Mouse (Mus musculus): ENCODE data around the gene A2ml1. TPM values are rescaled to one million over a fixed set of nuclear protein-coding genes. Genes with fewer than 3 reads are reported as not detected.

Gene A2ml1
- polyA plus RNA-seq, 1 experiment from 2014 or later = not detected

Other genes starting within 250 kb of the A2ml1 start
- gene Tulp3, start 225.8 kb downstream of the A2ml1 start, polyA plus RNA-seq (2014; fragmentation: Nextera tagmentation; extraction: Ambion mirVana) = 10.5 and 14.9 TPM in 2 replicates
- gene Rhno1, start 218.7 kb downstream of the A2ml1 start, polyA plus RNA-seq (2014; fragmentation: Nextera tagmentation; extraction: Ambion mirVana) = 101 and 105 TPM in 2 replicates
- gene Foxm1, start 218.6 kb downstream of the A2ml1 start, polyA plus RNA-seq (2014; fragmentation: Nextera tagmentation; extraction: Ambion mirVana) = 23.1 and 26.1 TPM in 2 replicates
- 0.21 and 0.42 TPM in 2 replicates for gene Tex52, start 206.2 kb downstream of the A2ml1 start, polyA plus RNA-seq (2014; fragmentation: Nextera tagmentation; extraction: Ambion mirVana)
- not detected in 2 replicates for gene Gm44596, start 206.1 kb downstream of the A2ml1 start, polyA plus RNA-seq (2014; fragmentation: Nextera tagmentation; extraction: Ambion mirVana)
- 1.9 TPM in 2 replicates for gene Nrip2, start 182.3 kb downstream of the A2ml1 start, polyA plus RNA-seq (2014; fragmentation: Nextera tagmentation; extraction: Ambion mirVana)
- gene Itfg2, start 156.7 kb downstream of the A2ml1 start, polyA plus RNA-seq (2014; fragmentation: Nextera tagmentation; extraction: Ambion mirVana) = 25.8 and 26.3 TPM in 2 replicates
- gene Fkbp4, start 142.9 kb downstream of the A2ml1 start, polyA plus RNA-seq (2014; fragmentation: Nextera tagmentation; extraction: Ambion mirVana) = 270 and 303 TPM in 2 replicates
- 0.24 and 1.1 TPM in 2 replicates for gene Pzp, start 54.9 kb downstream of the A2ml1 start, polyA plus RNA-seq (2014; fragmentation: Nextera tagmentation; extraction: Ambion mirVana)
- gene Klrb1a, start 41.9 kb upstream of the A2ml1 start, polyA plus RNA-seq (2014; fragmentation: Nextera tagmentation; extraction: Ambion mirVana) = not detected in 2 replicates
- gene Clec2h, start 80.8 kb upstream of the A2ml1 start, polyA plus RNA-seq (2014; fragmentation: Nextera tagmentation; extraction: Ambion mirVana) = not detected in 2 replicates
- gene Klrb1, start 141.5 kb upstream of the A2ml1 start, polyA plus RNA-seq (2014; fragmentation: Nextera tagmentation; extraction: Ambion mirVana) = not detected in 2 replicates
- gene Klrb1c, start 207.6 kb upstream of the A2ml1 start, polyA plus RNA-seq (2014; fragmentation: Nextera tagmentation; extraction: Ambion mirVana) = not detected in 2 replicates
- gene Gm44511, start 244.7 kb upstream of the A2ml1 start, polyA plus RNA-seq (2014; fragmentation: Nextera tagmentation; extraction: Ambion mirVana) = not detected in 2 replicates
- gene Klrb1b, start 244.7 kb upstream of the A2ml1 start, polyA plus RNA-seq (2014; fragmentation: Nextera tagmentation; extraction: Ambion mirVana) = not detected in 2 replicates

All from heart, embryonic 11.5 days (tissue).